Mouse (Mus musculus) embryonic facial prominence, embryonic 13.5 days (tissue): ENCODE results near the gene Gm12216. TPM values are rescaled to one million over a fixed set of nuclear protein-coding genes. Genes with fewer than 3 reads are reported as not detected.

ENCODE experiments used
- ATAC-seq: fragments of 200-750 bp; cut with Nextera tagmentation; 2 replicates; pipeline ENCODE4 v1.8.0; 2017; ENCODE audit warnings: low read depth; ENCODE audit not compliant: insufficient number of reproducible peaks, insufficient read depth, low FRiP score, low TSS enrichment
- H3K27ac ChIP-seq: fragments of 300-500 bp; sonication (generic); 2 replicates; pipeline ENCODE4 v1.5.1; 2015; ENCODE audit warnings: moderate library complexity, mild to moderate bottlenecking, inconsistent platforms
- H3K27me3 ChIP-seq: fragments of 300-500 bp; sonication (generic); 2 replicates; pipeline ENCODE4 v1.6.1; 2015; ENCODE audit warnings: mild to moderate bottlenecking, inconsistent platforms
- H3K36me3 ChIP-seq: fragments of 300-500 bp; sonication (generic); 2 replicates; pipeline ENCODE4 v1.6.1; 2015; ENCODE audit warnings: mild to moderate bottlenecking, inconsistent platforms
- H3K4me1 ChIP-seq: fragments of 300-500 bp; sonication (generic); 2 replicates; pipeline ENCODE4 v1.6.1; 2015; ENCODE audit warnings: inconsistent platforms
- H3K4me2 ChIP-seq: fragments of 300-500 bp; sonication (generic); 2 replicates; pipeline ENCODE4 v1.6.1; 2015; ENCODE audit warnings: moderate library complexity, mild to moderate bottlenecking, inconsistent platforms
- H3K4me3 ChIP-seq: fragments of 300-500 bp; sonication (generic); 2 replicates; pipeline ENCODE4 v1.5.1; 2015; ENCODE audit warnings: mild to moderate bottlenecking, inconsistent platforms
- H3K9ac ChIP-seq: fragments of 300-500 bp; sonication (generic); 2 replicates; pipeline ENCODE4 v1.6.1; 2015; ENCODE audit warnings: mild to moderate bottlenecking, inconsistent platforms
- H3K9me3 ChIP-seq: fragments of 300-500 bp; sonication (generic); 2 replicates; pipeline ENCODE4 v1.6.1; 2016; ENCODE audit warnings: inconsistent platforms
- WGBS: fragments of 180-500 bp; shearing (Covaris S2); methylation state at CpG from one replicate; pipeline ENCODE4 v1.1.7; 2015; ENCODE audit warnings: mixed read lengths; 5-methylcytosine and 5-hydroxymethylcytosine counted together
- polyA plus RNA-seq: library from polyadenylated mRNA; unstranded; fragments of >200 nt; fragmentation: Nextera tagmentation; extraction: Ambion mirVana; gene quantifications from 2 replicates; pipeline ENCODE4 v1.2.1, GENCODE M21; 2015

Gene Gm12216
- polyA plus RNA-seq, 1 experiment from 2014 or later, result not detected

- Histone ChIP-seq H3K27ac (no peak overlapping the region), H3K27me3 (no peaks in the 10 kb centered on the region), H3K4me3 (no peak overlapping the region), H3K36me3 (no peaks in the 10 kb centered on the region), H3K4me2 (no peak overlapping the region), H3K4me1 (0 out of 2 replicates have a peak, but pooled peaks cover 2% of the 10 kb centered on the region), H3K9me3 (no peaks in the 10 kb centered on the region), H3K9ac (no peak overlapping the region)
- no peak for ATAC-seq
- WGBS, result 82% methylated on average over 9 of the region's 9 CpGs
These were observed 111.1 kb downstream of the Gm12216 start for GRCm38 (mm10) chr11:53747985-53748384.

DNA sequence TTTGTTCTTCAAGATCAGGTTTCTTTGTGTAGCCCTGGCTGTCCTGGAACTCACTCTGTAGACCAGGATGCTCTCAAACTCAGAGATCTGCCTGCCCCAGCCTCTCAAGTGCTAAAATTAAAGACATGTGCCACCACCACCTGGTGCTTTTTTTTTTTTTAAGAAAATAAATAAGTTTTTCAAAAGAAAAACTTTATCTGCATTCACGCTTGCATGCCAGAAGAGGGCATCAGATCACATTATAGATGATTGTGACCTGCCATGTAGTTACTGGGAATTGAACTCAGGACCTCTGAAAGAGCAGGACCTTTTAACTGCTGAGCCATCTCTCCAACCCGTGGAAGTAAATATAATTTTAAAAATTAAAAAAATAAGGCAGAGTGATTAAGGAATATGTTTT is 113.8 kb downstream of the Gm12216 start:
- H3K27me3 ChIP-seq, result no peaks in the 10 kb centered on the region
- no peak overlapping the region for H3K4me2 ChIP-seq
- H3K4me3 ChIP-seq, result no peak overlapping the region
- 0 out of 2 replicates have a peak, but pooled peaks cover 2% of the 10 kb centered on the region for H3K4me1 ChIP-seq
- H3K9me3 ChIP-seq, result no peaks in the 10 kb centered on the region
- ATAC-seq, result no peak
- H3K27ac ChIP-seq, result no peak overlapping the region
- WGBS, result 87% methylated on average over 2 of the region's 2 CpGs
- no peaks in the 10 kb centered on the region for H3K36me3 ChIP-seq
- no peak overlapping the region for H3K9ac ChIP-seq

GRCm38 (mm10) chr11:53742353-53742752 is 116.7 kb downstream of the Gm12216 start:
- Histone ChIP-seq H3K27ac (no peak overlapping the region), H3K36me3 (no peaks in the 10 kb centered on the region), H3K4me2 (no peak overlapping the region), H3K9ac (no peak overlapping the region), H3K4me1 (no peaks in the 10 kb centered on the region), H3K9me3 (no peaks in the 10 kb centered on the region), H3K4me3 (no peak overlapping the region), H3K27me3 (no peaks in the 10 kb centered on the region)
- ATAC-seq, result no peak
- 9% methylated on average over 5 of the region's 5 CpGs for WGBS

- H3K4me1 ChIP-seq, result no peaks in the 10 kb centered on the region
- no peaks in the 10 kb centered on the region for H3K9me3 ChIP-seq
- 42% methylated on average over 6 of the region's 6 CpGs for WGBS
- ATAC-seq, result no peak
- no peaks in the 10 kb centered on the region for H3K27me3 ChIP-seq
- no peak overlapping the region for H3K4me2 ChIP-seq
- no peak overlapping the region for H3K4me3 ChIP-seq
- H3K36me3 ChIP-seq, result no peaks in the 10 kb centered on the region
- H3K27ac ChIP-seq, result no peak overlapping the region
- H3K9ac ChIP-seq, result no peak overlapping the region
These were observed 121.5 kb downstream of the Gm12216 start for GRCm38 (mm10) chr11:53737573-53737946.

- no peak for ATAC-seq
- 47% methylated on average over 14 of the region's 14 CpGs for WGBS
- no peaks in the 10 kb centered on the region for H3K27me3 ChIP-seq
- H3K4me1 ChIP-seq, result no peaks in the 10 kb centered on the region
- H3K9me3 ChIP-seq, result no peaks in the 10 kb centered on the region
- no peak overlapping the region for H3K27ac ChIP-seq
- H3K9ac ChIP-seq, result no peak overlapping the region
- no peak overlapping the region for H3K4me3 ChIP-seq
- H3K36me3 ChIP-seq, result no peaks in the 10 kb centered on the region
- H3K4me2 ChIP-seq, result no peak overlapping the region
These were observed 122.1 kb downstream of the Gm12216 start for GRCm38 (mm10) chr11:53736771-53737572.

DNA sequence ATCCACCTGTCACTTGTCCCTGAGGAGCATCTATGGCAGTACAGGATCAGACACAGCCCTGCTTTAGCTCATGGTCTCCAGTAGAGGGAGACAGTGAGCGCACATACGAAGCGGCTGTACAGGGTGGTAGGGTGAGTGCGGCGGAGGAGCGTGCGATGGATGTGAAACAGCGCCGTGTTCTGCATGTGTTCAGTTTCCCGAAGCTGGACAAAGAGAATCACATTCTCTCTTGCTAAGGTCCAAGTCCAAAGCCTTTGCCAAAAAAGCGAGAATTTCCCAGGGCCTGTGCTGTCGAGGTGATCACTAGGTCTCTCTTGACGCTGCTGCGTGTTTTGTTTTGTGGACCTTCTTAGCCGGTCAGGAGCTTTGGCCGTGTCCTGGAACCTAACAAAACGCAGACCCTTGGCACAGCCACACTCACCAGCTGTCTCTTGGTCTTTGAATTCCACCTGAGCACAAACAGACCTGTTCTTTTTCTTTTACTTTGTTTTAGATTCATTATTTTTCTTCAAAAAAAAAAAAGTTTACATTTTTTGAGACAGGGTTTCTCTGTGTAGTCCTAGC is 123.3 kb downstream of the Gm12216 start:
- 0 out of 2 replicates have a peak overlapping the region, but pooled peaks have one; percentile 32 for H3K9ac ChIP-seq

DNA sequence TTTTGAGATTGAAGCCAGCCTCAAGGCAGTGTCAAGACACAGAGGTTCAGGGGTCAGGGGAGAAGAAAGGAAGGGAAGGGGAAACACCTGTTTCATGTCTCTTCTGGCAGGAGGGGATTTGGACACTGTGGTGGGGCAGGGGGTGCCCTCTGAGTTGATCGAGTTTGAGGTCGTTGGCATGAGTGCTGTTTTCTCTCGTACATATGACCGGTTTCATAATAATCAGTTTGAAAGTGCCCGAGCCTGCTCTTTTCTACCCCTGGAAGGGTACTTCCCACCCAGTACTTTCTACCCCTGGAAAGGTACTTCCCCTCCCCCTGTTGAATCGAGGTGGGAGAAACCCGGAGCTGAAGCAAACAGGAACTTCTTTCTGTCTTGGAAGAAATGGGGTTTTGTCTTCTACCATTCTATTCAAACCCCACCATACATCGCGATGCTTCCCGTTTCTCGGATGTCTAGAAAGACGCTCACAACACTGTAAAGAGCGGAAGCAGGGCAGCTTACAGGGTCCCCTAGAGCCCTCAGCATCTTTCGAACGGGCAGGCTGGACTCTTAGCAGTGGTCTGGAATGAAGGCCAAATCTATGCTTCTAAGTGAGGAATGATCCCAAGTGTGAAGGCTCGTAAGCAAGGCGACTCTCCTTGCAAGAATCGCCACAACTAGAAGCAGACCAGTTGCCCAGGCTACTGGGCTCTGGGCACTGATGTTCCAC is 123.9 kb downstream of the Gm12216 start:
- no peak for ATAC-seq
- Histone ChIP-seq H3K36me3 (no peaks in the 10 kb centered on the region), H3K9me3 (no peaks in the 10 kb centered on the region), H3K4me1 (no peaks in the 10 kb centered on the region), H3K4me3 (peak overlapping the region; percentile 25; the same call in 1 of the 2 replicates), H3K9ac (no peak overlapping the region), H3K27me3 (no peaks in the 10 kb centered on the region), H3K4me2 (peak overlapping the region; percentile 54; the same call in 1 of the 2 replicates), H3K27ac (no peak overlapping the region)
- 65% methylated on average over 18 of the region's 18 CpGs for WGBS

More for the DNA sequence above, 123.3 kb downstream of the Gm12216 start:
- Histone ChIP-seq H3K36me3 (no peaks in the 10 kb centered on the region), H3K27ac (no peak overlapping the region), H3K4me3 (peak overlapping the region; percentile 25), H3K9me3 (no peaks in the 10 kb centered on the region), H3K27me3 (no peaks in the 10 kb centered on the region), H3K4me2 (peak overlapping the region; percentile 54), H3K4me1 (no peaks in the 10 kb centered on the region)
- 24% methylated on average over 17 of the region's 17 CpGs for WGBS
- ATAC-seq, result no peak

DNA sequence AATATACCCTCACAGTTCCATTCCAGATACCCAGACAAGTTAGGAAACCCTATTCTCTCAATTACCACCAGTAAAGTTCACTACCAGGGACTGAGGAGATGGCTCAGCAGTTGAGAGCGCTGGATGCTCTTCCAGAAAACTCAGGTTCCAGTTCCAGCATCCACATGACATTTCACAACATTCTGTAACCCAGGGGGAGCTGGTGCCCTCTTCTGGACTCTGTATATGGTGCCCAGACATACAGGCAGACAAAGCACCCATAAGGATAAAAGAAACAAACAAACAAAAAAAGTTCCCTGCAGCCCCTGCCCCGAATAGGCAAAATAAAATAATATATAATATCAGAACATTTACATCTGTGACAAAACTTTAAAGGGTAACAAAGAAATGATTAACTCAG is 124.6 kb downstream of the Gm12216 start:
- H3K4me3 ChIP-seq, result no peak overlapping the region
- WGBS, result 82% methylated on average over 2 of the region's 2 CpGs
- H3K9me3 ChIP-seq, result no peaks in the 10 kb centered on the region
- H3K4me2 ChIP-seq, result no peak overlapping the region
- no peaks in the 10 kb centered on the region for H3K27me3 ChIP-seq
- ATAC-seq, result no peak
- no peaks in the 10 kb centered on the region for H3K36me3 ChIP-seq
- no peak overlapping the region for H3K27ac ChIP-seq
- no peak overlapping the region for H3K9ac ChIP-seq
- no peaks in the 10 kb centered on the region for H3K4me1 ChIP-seq

DNA sequence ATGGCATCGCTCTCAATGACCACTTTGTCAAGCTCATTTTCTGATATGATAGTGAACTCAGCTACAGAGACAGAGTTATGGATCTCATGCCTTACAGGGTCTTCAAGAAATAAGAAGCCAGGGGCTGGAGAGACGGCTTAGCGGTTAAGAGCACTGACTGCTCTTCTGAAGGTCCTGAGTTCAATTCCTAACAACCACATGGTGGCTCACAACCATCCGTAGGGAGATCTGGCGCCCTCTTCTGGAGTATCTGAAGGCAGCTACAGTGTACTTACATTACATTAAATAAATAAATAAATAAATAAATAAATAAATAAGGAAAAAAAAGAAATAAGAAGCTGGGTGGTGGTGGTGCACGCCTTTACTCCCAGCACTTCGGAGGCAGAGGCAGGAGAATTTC is 125.2 kb downstream of the Gm12216 start:
- H3K4me3 ChIP-seq, result no peak overlapping the region
- no peak overlapping the region for H3K4me2 ChIP-seq
- WGBS, result 93% methylated on average over 7 of the region's 7 CpGs
- H3K27me3 ChIP-seq, result no peaks in the 10 kb centered on the region
- H3K27ac ChIP-seq, result no peak overlapping the region
- no peak for ATAC-seq
- H3K36me3 ChIP-seq, result no peaks in the 10 kb centered on the region
- H3K9ac ChIP-seq, result no peak overlapping the region
- no peaks in the 10 kb centered on the region for H3K4me1 ChIP-seq
- H3K9me3 ChIP-seq, result no peaks in the 10 kb centered on the region
